Mouse (Mus musculus): ENCODE measurements around the gene Chd4.
A peak's percentile ranks its signal among the peaks of the same experiment; 100 is the strongest.

DNA sequence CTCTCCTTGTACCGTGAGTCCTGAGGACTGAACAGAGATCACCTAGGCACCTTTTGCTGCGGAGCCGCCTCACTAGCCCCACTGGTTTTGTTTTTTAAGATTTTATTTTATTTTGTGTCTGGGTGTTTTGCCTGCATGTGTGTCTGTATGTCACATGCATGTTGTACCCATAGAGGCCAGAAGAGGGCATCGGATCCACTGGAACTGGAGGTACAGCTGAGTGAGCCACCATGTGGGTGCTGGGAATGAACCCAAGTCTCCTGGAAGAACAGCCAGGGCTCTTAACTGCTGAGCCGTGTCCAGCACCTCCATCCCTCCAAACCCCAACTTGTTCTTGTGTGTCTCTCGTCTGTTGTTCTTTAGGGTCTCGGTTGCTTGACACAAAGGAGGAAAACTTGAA is 15.1 kb downstream of the Chd4 start:
- TF ChIP-seq CTCF (IDR thresholded peaks at IDR 0.05; ENCODE audit: low read depth, low read length) (peak; percentile 57; the same call in 1 of the 2 replicates), POLR2A (IDR thresholded peaks at IDR 0.05; ENCODE audit: extremely low read depth, insufficient read depth, low read length) (no peak)
